Mouse (Mus musculus) stomach, embryonic 14.5 days (tissue): ENCODE results near the gene Prpf31. TPM values are rescaled to one million over a fixed set of nuclear protein-coding genes. Genes with fewer than 3 reads are reported as not detected.
A peak's percentile ranks its signal among the peaks of the same experiment; 100 is the strongest.

ENCODE experiments used
- ATAC-seq: fragments of 200-750 bp; cut with Nextera tagmentation; 2 replicates; pipeline ENCODE4 v1.8.0; 2017; ENCODE audit warnings: low read depth, moderate TSS enrichment; ENCODE audit not compliant: insufficient number of reproducible peaks, insufficient read depth, low FRiP score
- H3K27ac ChIP-seq: fragments of 300-500 bp; sonication (generic); 2 replicates; pipeline ENCODE4 v1.5.1; 2014; ENCODE audit warnings: mild to moderate bottlenecking, low read length, moderate library complexity, mixed read lengths
- H3K27me3 ChIP-seq: fragments of 300-500 bp; sonication (generic); 2 replicates; pipeline ENCODE4 v1.6.1; 2014; ENCODE audit warnings: low read length, control low read depth, mixed read lengths; ENCODE audit not compliant: control insufficient read depth, insufficient read depth
- H3K36me3 ChIP-seq: fragments of 300-500 bp; sonication (generic); 2 replicates; pipeline ENCODE4 v1.6.1; 2014; ENCODE audit warnings: mild to moderate bottlenecking, control low read depth, low read length, moderate library complexity, mixed read lengths; ENCODE audit not compliant: control insufficient read depth, insufficient read depth
- H3K4me1 ChIP-seq: fragments of 300-500 bp; sonication (generic); 2 replicates; pipeline ENCODE4 v1.6.1; 2014; ENCODE audit warnings: low read length, control low read depth, mixed read lengths; ENCODE audit not compliant: control insufficient read depth, insufficient read depth
- H3K4me2 ChIP-seq: fragments of 300-500 bp; sonication (generic); replicated peaks from 2 replicates; pipeline ENCODE4 v1.6.1; 2014; ENCODE audit warnings: low read depth, low read length, control low read depth
- H3K4me3 ChIP-seq: fragments of 300-500 bp; sonication (generic); 2 replicates; pipeline ENCODE4 v1.5.1; 2014; ENCODE audit warnings: low read depth, low read length, control low read depth
- H3K9ac ChIP-seq: fragments of 300-500 bp; sonication (generic); replicated peaks from 2 replicates; pipeline ENCODE4 v1.6.1; 2014; ENCODE audit warnings: low read depth, mild to moderate bottlenecking, control low read depth, low read length, moderate library complexity, mixed read lengths
- H3K9me3 ChIP-seq: fragments of 300-500 bp; sonication (generic); 2 replicates; pipeline ENCODE4 v1.6.1; 2016; ENCODE audit warnings: low read depth, low read length, control low read depth; ENCODE audit not compliant: control insufficient read depth
- WGBS: fragments of 180-500 bp; shearing (Covaris S2); extraction: QIAGEN DNeasy Blood & Tissue Kit; methylation state at CpG from one replicate; pipeline ENCODE4 v1.1.7; 2014; 5-methylcytosine and 5-hydroxymethylcytosine counted together
- polyA plus RNA-seq: library from polyadenylated mRNA; unstranded; fragments of >200 nt; fragmentation: Nextera tagmentation; extraction: Ambion mirVana; gene quantifications from 2 replicates; pipeline ENCODE4 v1.2.1, GENCODE M21; 2014

The Prpf31 gene
- polyA plus RNA-seq, 1 experiment from 2014 or later: 94.4 TPM

- WGBS: 82% methylated on average over 13 of the region's 13 CpGs
- no peaks in the 10 kb centered on the region for H3K4me1 ChIP-seq
- no peaks in the 10 kb centered on the region for H3K36me3 ChIP-seq
- H3K9ac ChIP-seq: no peak overlapping the region
- peak; percentile 80 for ATAC-seq
- no peak overlapping the region for H3K27ac ChIP-seq
- no peaks in the 10 kb centered on the region for H3K9me3 ChIP-seq
- no peak overlapping the region for H3K4me2 ChIP-seq
- no peak overlapping the region for H3K4me3 ChIP-seq
- H3K27me3 ChIP-seq: no peaks in the 10 kb centered on the region
These were observed 18.8 kb upstream of the Prpf31 start for GRCm38 (mm10) chr7:3611006-3611405.

DNA sequence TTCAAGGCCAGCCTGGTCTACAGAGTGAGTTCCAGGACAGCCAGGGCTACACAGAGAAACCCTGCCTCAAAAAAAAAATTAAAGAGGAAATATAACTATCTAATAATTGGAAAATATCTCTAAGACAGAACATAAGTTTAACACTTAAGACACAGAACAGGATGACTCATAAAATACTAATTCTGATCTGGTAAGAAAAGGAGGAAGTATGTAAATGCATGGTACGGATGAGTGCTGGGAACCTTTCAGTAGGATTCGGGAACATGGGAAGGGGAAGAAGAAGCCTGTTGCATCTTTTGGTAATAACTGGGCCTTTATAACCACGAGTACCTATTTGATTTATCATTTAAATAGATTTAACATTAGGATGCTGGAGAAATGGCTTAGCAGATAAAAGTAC is 15.8 kb upstream of the Prpf31 start:
- Histone ChIP-seq H3K4me3 (no peak overlapping the region), H3K4me2 (no peak overlapping the region), H3K9ac (no peak overlapping the region), H3K9me3 (no peaks in the 10 kb centered on the region), H3K27ac (no peak overlapping the region), H3K4me1 (no peaks in the 10 kb centered on the region), H3K36me3 (peaks cover under 1% of the 10 kb centered on the region; the same call in 1 of the 2 replicates), H3K27me3 (no peaks in the 10 kb centered on the region)
- ATAC-seq: no peak
- 82% methylated on average over 3 of the region's 3 CpGs for WGBS

GRCm38 (mm10) chr7:3616057-3616388 is 13.8 kb upstream of the Prpf31 start, which contains the start of gene Oscar:
Gene Oscar, minus strand, starts transcription at chr7:3616157.
- Histone ChIP-seq H3K9me3 (no peaks in the 10 kb centered on the region), H3K27ac (no peak within 1 kb of the TSS), H3K36me3 (peaks cover 11% of the 10 kb centered on the region; the same call in 1 of the 2 replicates), H3K9ac (no peak within 1 kb of the TSS), H3K4me2 (no peak within 1 kb of the TSS), H3K27me3 (no peaks in the 10 kb centered on the region), H3K4me3 (peak within 1 kb of the TSS; percentile 62; the same call in 1 of the 2 replicates), H3K4me1 (no peaks in the 10 kb centered on the region)
- ATAC-seq: no peak
- WGBS: 82% methylated on average over 4 of the region's 4 CpGs

DNA sequence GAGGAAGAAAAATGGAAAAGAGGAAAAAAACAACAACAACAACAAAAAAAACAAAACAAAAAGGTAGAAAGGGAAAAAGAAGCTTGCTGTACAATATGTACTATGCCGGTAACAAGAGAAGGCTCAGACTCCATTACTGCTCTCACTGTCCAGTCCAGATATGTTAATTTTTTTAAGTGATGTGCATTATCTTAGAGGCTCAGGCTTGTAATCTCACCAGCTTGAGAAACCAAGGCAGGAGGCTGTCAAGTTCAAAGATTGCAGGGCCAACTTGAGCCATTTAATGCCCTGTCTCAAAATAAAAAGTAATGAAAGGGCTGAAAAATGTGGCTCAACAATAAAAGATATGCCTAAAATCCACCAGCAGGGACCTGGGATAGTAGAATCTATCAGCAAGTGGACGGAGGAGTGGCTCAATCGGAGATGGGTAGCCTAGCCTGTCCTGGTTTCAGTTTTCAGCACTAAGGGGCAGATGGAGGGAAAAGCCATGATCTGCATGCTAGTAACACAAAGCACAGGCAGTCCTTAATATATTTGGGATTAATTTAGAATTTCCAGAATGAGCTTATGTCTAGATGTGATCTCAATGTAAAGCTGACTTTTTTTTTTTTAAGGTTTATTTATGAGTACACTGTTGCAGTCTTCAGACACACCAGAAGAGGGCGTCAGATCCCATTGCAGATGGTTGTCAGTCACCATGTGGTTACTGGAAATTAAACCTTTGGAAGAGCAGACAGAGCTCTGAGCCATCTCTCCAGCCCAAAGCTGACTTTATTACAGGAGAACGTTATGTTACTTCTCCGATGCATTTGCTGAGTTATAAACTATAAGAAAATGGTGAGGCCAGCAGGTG is 13.2 kb upstream of the Prpf31 start:
- Histone ChIP-seq H3K27ac (no peak overlapping the region), H3K4me2 (no peak overlapping the region), H3K36me3 (peaks cover 11% of the 10 kb centered on the region; the same call in 1 of the 2 replicates), H3K4me1 (no peaks in the 10 kb centered on the region), H3K9me3 (no peaks in the 10 kb centered on the region), H3K4me3 (peak overlapping the region; percentile 62; the same call in 1 of the 2 replicates), H3K9ac (no peak overlapping the region), H3K27me3 (no peaks in the 10 kb centered on the region)
- WGBS: 36% methylated on average over 6 of the region's 6 CpGs
- peak; percentile 10; the same call in 1 of the 2 replicates for ATAC-seq

DNA sequence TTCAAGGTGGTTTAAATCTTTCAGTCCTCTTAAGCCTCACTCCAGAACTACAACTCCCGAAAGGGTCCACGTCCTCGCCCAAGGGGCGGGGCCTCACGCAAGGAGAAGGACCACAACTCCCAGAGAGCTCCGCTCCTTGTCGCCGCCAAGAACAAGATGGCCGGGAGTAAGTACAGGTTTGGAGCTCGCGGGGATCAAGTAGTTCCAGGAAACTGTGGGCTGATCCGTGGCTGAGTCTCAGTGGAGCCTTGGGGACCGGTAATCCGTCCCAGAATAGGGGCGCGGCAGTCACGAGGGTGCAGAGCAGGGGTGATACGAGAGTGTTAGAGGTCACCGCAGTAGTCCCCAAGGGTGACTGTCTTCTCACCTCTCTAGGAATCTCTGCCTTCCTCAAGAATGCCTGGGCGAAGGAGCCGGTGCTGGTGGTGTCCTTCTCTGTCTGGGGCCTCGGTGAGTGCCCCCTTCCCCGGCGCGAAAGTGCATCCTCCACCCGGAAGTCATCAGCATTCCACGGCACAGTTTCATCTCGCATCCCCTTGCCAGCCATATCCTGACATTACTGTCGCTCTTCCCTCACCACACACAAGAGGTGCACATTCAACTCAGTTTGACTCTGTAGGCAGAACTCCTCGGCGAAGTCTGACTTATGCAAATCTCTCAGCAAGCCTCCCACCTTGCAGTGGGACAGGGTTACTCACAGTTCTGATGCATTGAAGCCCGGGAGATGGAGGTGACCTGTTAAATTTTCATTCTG is 12.4 kb upstream of the Prpf31 start, which contains the start of gene Ndufa3:
Gene Ndufa3, plus strand, starts transcription at position 132 of the 754 bp plus-strand sequence.
- no peaks in the 10 kb centered on the region for H3K4me1 ChIP-seq
- peak within 1 kb of the TSS; percentile 36 for H3K4me2 ChIP-seq
- H3K36me3 ChIP-seq: peaks cover 11% of the 10 kb centered on the region; the same call in 1 of the 2 replicates
- peak; percentile 94 for ATAC-seq
- H3K27me3 ChIP-seq: no peaks in the 10 kb centered on the region
- peak within 1 kb of the TSS; percentile 62 for H3K4me3 ChIP-seq
- H3K9ac ChIP-seq: peak within 1 kb of the TSS; percentile 68
- WGBS: 1% methylated on average over 32 of the region's 32 CpGs
- H3K9me3 ChIP-seq: no peaks in the 10 kb centered on the region
- H3K27ac ChIP-seq: peak within 1 kb of the TSS; percentile 7; the same call in 1 of the 2 replicates

DNA sequence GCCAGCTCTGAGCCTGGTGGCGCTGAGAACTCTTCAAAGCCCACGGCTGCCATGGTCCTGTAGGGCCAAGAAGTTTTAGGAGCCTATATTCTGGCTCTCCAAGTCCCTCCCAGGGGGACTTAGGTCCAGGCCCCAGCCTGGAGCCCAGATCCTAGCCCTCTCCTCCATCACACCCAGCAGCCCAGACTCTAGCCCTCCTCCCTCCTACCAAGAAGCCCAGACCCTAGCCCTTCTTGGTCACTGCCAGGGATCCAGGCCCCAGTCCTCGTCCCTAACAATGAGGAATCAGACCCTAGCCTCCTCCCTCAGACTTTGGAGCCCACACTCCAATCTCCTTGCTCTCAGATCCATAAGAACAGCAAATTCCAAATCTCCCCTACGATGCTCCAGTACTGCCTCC is 755 bp upstream of the Prpf31 start:
- Histone ChIP-seq H3K9me3 (no peaks in the 10 kb centered on the region), H3K4me1 (peaks cover 18% of the 10 kb centered on the region), H3K4me2 (peak overlapping the region; percentile 98), H3K27me3 (no peaks in the 10 kb centered on the region), H3K36me3 (peaks cover 17% of the 10 kb centered on the region; the same call in 1 of the 2 replicates), H3K27ac (peak overlapping the region; percentile 61; the same call in 1 of the 2 replicates), H3K4me3 (peak overlapping the region; percentile 73), H3K9ac (peak overlapping the region; percentile 80)
- WGBS: 37% methylated on average over 4 of the region's 4 CpGs
- ATAC-seq: peak; percentile 12; the same call in 1 of the 2 replicates

- H3K4me1 ChIP-seq: peaks cover 18% of the 10 kb centered on the region
- 54% methylated on average over 3 of the region's 3 CpGs for WGBS
- peaks cover 13% of the 10 kb centered on the region; the same call in 1 of the 2 replicates for H3K36me3 ChIP-seq
- no peak for ATAC-seq
- no peak overlapping the region for H3K27ac ChIP-seq
- H3K27me3 ChIP-seq: no peaks in the 10 kb centered on the region
- peak overlapping the region; percentile 73 for H3K4me3 ChIP-seq
- H3K9ac ChIP-seq: peak overlapping the region; percentile 80
- no peaks in the 10 kb centered on the region for H3K9me3 ChIP-seq
- H3K4me2 ChIP-seq: peak overlapping the region; percentile 98
These were observed 662 bp downstream of the Prpf31 start for GRCm38 (mm10) chr7:3630478-3630815.

- whole genome bisulfite sequencing: 58% methylated on average over 5 of the region's 5 CpGs
- no peak for ATAC-seq
- no peak overlapping the region for H3K27ac ChIP-seq
- H3K4me3 ChIP-seq: no peak overlapping the region
- no peaks in the 10 kb centered on the region for H3K9me3 ChIP-seq
- no peaks in the 10 kb centered on the region for H3K27me3 ChIP-seq
- H3K36me3 ChIP-seq: peaks cover 12% of the 10 kb centered on the region
- H3K4me2 ChIP-seq: no peak overlapping the region
- H3K4me1 ChIP-seq: peaks cover 24% of the 10 kb centered on the region
- no peak overlapping the region for H3K9ac ChIP-seq
These were observed 13.6 kb downstream of the Prpf31 start for GRCm38 (mm10) chr7:3643412-3643811.
